Comparison of ENCODE assay signal across 8 mouse cellular contexts in the genomic region with DNA sequence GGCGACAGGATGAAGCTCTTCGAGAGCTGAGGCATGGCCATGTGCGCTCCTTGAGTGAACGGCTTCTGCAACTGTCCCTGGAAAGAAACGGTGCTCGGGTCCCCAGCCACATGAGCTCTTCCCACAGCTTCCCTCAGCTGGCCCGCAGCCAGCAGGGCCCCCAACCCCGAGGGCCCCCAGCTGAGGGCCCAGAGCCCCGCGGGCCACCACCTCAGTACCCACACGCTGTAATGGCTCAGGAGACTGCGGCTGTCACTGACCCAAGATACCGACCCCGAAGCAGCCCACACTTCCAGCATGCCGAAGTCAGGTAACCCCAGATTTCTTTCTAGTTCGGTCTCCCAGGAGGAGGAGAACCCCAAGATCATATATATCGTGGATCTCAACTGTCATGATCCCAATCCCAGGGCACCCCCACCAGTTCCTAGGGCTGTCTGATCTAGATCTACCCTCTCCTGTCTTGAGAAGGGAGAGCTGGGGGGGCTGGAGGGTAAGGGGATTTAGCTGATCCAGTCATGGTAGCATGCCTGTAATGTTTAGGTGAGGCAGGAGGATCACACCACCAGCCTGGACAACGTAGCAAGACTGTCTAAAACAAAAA. TPM values are rescaled to one million over a fixed set of nuclear protein-coding genes. Genes with fewer than 3 reads are reported as not detected.
DNase-seq lines count a peak whose midpoint lies in the region; ATAC-seq and TF ChIP-seq lines count a peak whose summit lies in the region.

No protein-coding gene starts in this region.

- DNase-seq in kidney, postnatal 14 days, result peak; percentile 23
- no peak for DNase-seq in kidney, postnatal 10 days
- no peak for DNase-seq in embryonic facial prominence, embryonic 14.5 days (ENCODE audit: low spot score)
- no peak for DNase-seq in ovary, postnatal 36 days (ENCODE audit: low spot score)
- no peak for DNase-seq in left cerebral cortex, adult 11 months (ENCODE audit: low spot score)
- DNase-seq in frontal cortex, postnatal 36 days (ENCODE audit: low spot score in 2 of 2), result no peak

- no peak for TF ChIP-seq POLR2A in myocyte (IDR thresholded peaks at IDR 0.05; ENCODE audit: insufficient read length, low read depth)

- peak overlapping the region; percentile 62 for H3K27ac ChIP-seq in embryonic facial prominence, embryonic 14.5 days (replicated peaks; ENCODE audit: low read depth, low read length)
- H3K27ac ChIP-seq in intestine, embryonic 15.5 days, result peak overlapping the region; percentile 39

- H3ac ChIP-seq in myocyte (ENCODE audit: control insufficient read depth, insufficient read length), result peak overlapping the region; percentile 88

- peaks cover 67% of the 10 kb centered on the region for H3K4me1 ChIP-seq in embryonic facial prominence, embryonic 14.5 days (ENCODE audit: control insufficient read depth, insufficient read depth, low read length)
- peaks cover 68% of the 10 kb centered on the region for H3K4me1 ChIP-seq in intestine, embryonic 15.5 days (replicated peaks)

- H3K9ac ChIP-seq in embryonic facial prominence, embryonic 14.5 days (ENCODE audit: low read depth, low read length), result peak overlapping the region; percentile 95
- H3K9ac ChIP-seq in intestine, embryonic 15.5 days, result peak overlapping the region; percentile 85

- no peaks in the 10 kb centered on the region for H3K27me3 ChIP-seq in embryonic facial prominence, embryonic 14.5 days (replicated peaks; ENCODE audit: control insufficient read depth, insufficient read depth, low read length)
- no peaks in the 10 kb centered on the region for H3K27me3 ChIP-seq in intestine, embryonic 15.5 days (replicated peaks)
- H3K27me3 ChIP-seq in myocyte (ENCODE audit: control insufficient read depth, insufficient read depth, insufficient read length), result no peaks in the 10 kb centered on the region

- H3K4me2 ChIP-seq in embryonic facial prominence, embryonic 14.5 days (ENCODE audit: low read depth, low read length), result peak overlapping the region; percentile 92
- H3K4me2 ChIP-seq in intestine, embryonic 15.5 days (replicated peaks), result peak overlapping the region; percentile 84
- H3K4me2 ChIP-seq in myocyte (ENCODE audit: low read depth), result peak overlapping the region; percentile 88

- H3K4me3 ChIP-seq in embryonic facial prominence, embryonic 14.5 days (ENCODE audit: low read depth, low read length), result peak overlapping the region; percentile 80
- peak overlapping the region; percentile 71 for H3K4me3 ChIP-seq in intestine, embryonic 15.5 days (replicated peaks)
- H3K4me3 ChIP-seq in myocyte, result peak overlapping the region; percentile 98

- H3K36me3 ChIP-seq in embryonic facial prominence, embryonic 14.5 days (ENCODE audit: control insufficient read depth, insufficient read depth, low read length), result peaks cover 58% of the 10 kb centered on the region
- H3K36me3 ChIP-seq in intestine, embryonic 15.5 days, result peaks cover 28% of the 10 kb centered on the region
- H3K36me3 ChIP-seq in myocyte (ENCODE audit: control insufficient read depth, insufficient read depth), result peaks cover 33% of the 10 kb centered on the region

- no peak for ATAC-seq in embryonic facial prominence, embryonic 14.5 days (ENCODE audit: low read depth)
- no peak for ATAC-seq in intestine, embryonic 15.5 days

- H3K79me2 ChIP-seq in myocyte (ENCODE audit: control insufficient read depth, insufficient read depth), result peaks cover 56% of the 10 kb centered on the region

- no peaks in the 10 kb centered on the region for H3K9me3 ChIP-seq in embryonic facial prominence, embryonic 14.5 days (ENCODE audit: control insufficient read depth, low read length)
- H3K9me3 ChIP-seq in intestine, embryonic 15.5 days, result no peaks in the 10 kb centered on the region

- 48% methylated on average over 17 of the region's 18 CpGs for WGBS in embryonic facial prominence, embryonic 14.5 days
- 49% methylated on average over 18 of the region's 18 CpGs for WGBS in intestine, embryonic 15.5 days

TF ChIP-seq in myocyte, 11 proteins besides CTCF, POLR2A, EP300 and RAD21:
- TF ChIP-seq MYOG (IDR thresholded peaks at IDR 0.05; ENCODE audit: control insufficient read depth in 1 of 3, insufficient read depth in 1 of 3, insufficient read length in 2 of 3, low read depth in 2 of 3) (no peak), TCF12 (IDR thresholded peaks at IDR 0.05; ENCODE audit: insufficient read depth, poor library complexity, severe bottlenecking) (no peak), USF1 (IDR thresholded peaks at IDR 0.05; ENCODE audit: low read depth) (no peak), MYOD1 (IDR thresholded peaks at IDR 0.05; ENCODE audit: control insufficient read depth in 1 of 3, insufficient read length in 2 of 3, low read depth in 2 of 3) (no peak)

RNA-seq across cellular contexts. Expression of a gene that starts 4.2 kb away (rescaled TPM):
- polyA plus RNA-seq in embryonic facial prominence, embryonic 14.5 days (2014; fragmentation: Nextera tagmentation; extraction: Ambion mirVana), result 44.5 and 48.1 TPM in 2 replicates
- polyA plus RNA-seq in intestine, embryonic 15.5 days (2015; fragmentation: Nextera tagmentation; extraction: Ambion mirVana), result 31.8 and 32.9 TPM in 2 replicates
- 67.2 TPM for polyA plus RNA-seq in myocyte (2012; fragmentation: generic; extraction: Trizol)
